12 mouse cellular contexts compared by ENCODE assay signal in the genomic region with DNA sequence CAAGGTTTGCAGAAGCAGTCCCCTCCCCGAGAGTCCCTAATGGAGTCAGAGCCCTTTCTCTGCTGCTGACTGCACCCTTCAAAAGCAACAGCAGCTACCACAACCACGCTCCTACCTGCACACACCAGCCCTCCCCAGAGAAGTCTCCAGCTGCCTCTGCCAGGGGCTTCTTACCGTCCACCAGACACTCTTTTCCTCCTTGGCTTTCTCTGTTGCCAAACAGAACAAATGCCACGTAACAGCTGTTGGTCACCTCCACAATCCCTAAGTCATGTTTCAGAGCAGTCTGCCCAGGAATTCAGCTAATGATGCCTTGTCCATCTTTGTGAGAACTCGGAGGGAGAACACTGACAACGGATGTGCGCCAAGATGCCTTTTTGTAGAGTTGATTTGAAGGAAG.
DNase-seq lines count a peak whose midpoint lies in the region; ATAC-seq and TF ChIP-seq lines count a peak whose summit lies in the region.
"Had no signal": no experiment of that assay in that cellular context is flagged by ENCODE, and none has a peak within 500 bp of the region (broad histone marks: within the 10 kb centered on the region; RNA-seq: fewer than 3 reads in every experiment).

No protein-coding gene starts in this region.

- no peak for TF ChIP-seq CTCF in heart, adult 2 months (IDR thresholded peaks at IDR 0.05)

- peaks cover 48% of the 10 kb centered on the region for H3K4me1 ChIP-seq in heart, embryonic 13.5 days
- H3K4me1 ChIP-seq in forebrain, embryonic 10.5 days = peaks cover 95% of the 10 kb centered on the region
- peaks cover 93% of the 10 kb centered on the region for H3K4me1 ChIP-seq in hindbrain, embryonic 15.5 days (replicated peaks)
- peaks cover 8% of the 10 kb centered on the region for H3K4me1 ChIP-seq in heart, adult 2 months (ENCODE audit: control insufficient read depth, insufficient read depth, low read length)

- H3ac ChIP-seq in myocyte (ENCODE audit: control insufficient read depth, insufficient read length) = peak overlapping the region; percentile 44

- H3K27me3 ChIP-seq in heart, embryonic 13.5 days (replicated peaks) = no peaks in the 10 kb centered on the region
- no peaks in the 10 kb centered on the region for H3K27me3 ChIP-seq in forebrain, embryonic 10.5 days (ENCODE audit: poor library complexity, severe bottlenecking)
- H3K27me3 ChIP-seq in hindbrain, embryonic 15.5 days = no peaks in the 10 kb centered on the region
- H3K27me3 ChIP-seq in myocyte (ENCODE audit: control insufficient read depth, insufficient read depth, insufficient read length) = no peaks in the 10 kb centered on the region
- H3K27me3 ChIP-seq in heart, adult 2 months (ENCODE audit: control insufficient read depth, insufficient read depth, low read length) = no peaks in the 10 kb centered on the region

- no peak for ATAC-seq in heart, embryonic 13.5 days (ENCODE audit: extremely low read depth, insufficient number of reproducible peaks, low FRiP score, low TSS enrichment)
- ATAC-seq in hindbrain, embryonic 15.5 days (ENCODE audit: low FRiP score, low read depth) = no peak

- peaks cover 82% of the 10 kb centered on the region for H3K79me2 ChIP-seq in myocyte (ENCODE audit: control insufficient read depth, insufficient read depth)
- H3K79me2 ChIP-seq in heart, adult 2 months (replicated peaks; ENCODE audit: control insufficient read depth, insufficient read depth, low read length) = no peaks in the 10 kb centered on the region

- intact Hi-C loops in heart, postnatal 25 days (cut with DNase I) = no loop called here
- intact Hi-C loops in heart, adult 2 months (cut with DNase I) = loop anchor here (5.0 kb wide), 1 partner anchor 60 kb away; no protein-coding TSS in a partner anchor

- H3K27ac ChIP-seq in heart, embryonic 13.5 days (replicated peaks) = peak overlapping the region; percentile 34; the same call in 1 of the 2 replicates
- peak overlapping the region; percentile 94 for H3K27ac ChIP-seq in forebrain, embryonic 10.5 days
- H3K27ac ChIP-seq in hindbrain, embryonic 15.5 days (replicated peaks) = peak overlapping the region; percentile 67
- no peak overlapping the region; the same call in 1 of the 2 replicates for H3K27ac ChIP-seq in heart, adult 2 months
- H3K27ac ChIP-seq: macrophage had no signal

- no peaks in the 10 kb centered on the region for H3K9me3 ChIP-seq in heart, embryonic 13.5 days
- no peaks in the 10 kb centered on the region for H3K9me3 ChIP-seq in forebrain, embryonic 10.5 days
- H3K9me3 ChIP-seq in hindbrain, embryonic 15.5 days = no peaks in the 10 kb centered on the region

- H3K36me3 ChIP-seq in heart, embryonic 13.5 days = peaks cover 9% of the 10 kb centered on the region
- H3K36me3 ChIP-seq in forebrain, embryonic 10.5 days (replicated peaks) = peaks cover 46% of the 10 kb centered on the region
- peaks cover under 1% of the 10 kb centered on the region; the same call in 1 of the 2 replicates for H3K36me3 ChIP-seq in hindbrain, embryonic 15.5 days
- peaks cover 20% of the 10 kb centered on the region for H3K36me3 ChIP-seq in myocyte (ENCODE audit: control insufficient read depth, insufficient read depth)
- no peaks in the 10 kb centered on the region for H3K36me3 ChIP-seq in heart, adult 2 months (ENCODE audit: control insufficient read depth, insufficient read depth, low read length)

- TF ChIP-seq EP300 in heart, adult 2 months (IDR thresholded peaks at IDR 0.05; ENCODE audit: insufficient read depth, low read depth, low read length) = no peak

- no peak for DNase-seq in heart, postnatal 25 days (ENCODE audit: low spot score)
- DNase-seq in forebrain, embryonic 10.5 days (ENCODE audit: extremely low spot score, low spot score) = no peak
- no peak for DNase-seq in spleen, adult 18-20 months
- DNase-seq in embryo, embryonic 10.5 days (ENCODE audit: low spot score) = no peak
- DNase-seq in heart, adult 2 months = no peak
- DNase-seq: kidney, adult 11 months; liver; thymus, postnatal 25 days had no signal

- H3K9ac ChIP-seq in heart, embryonic 13.5 days = no peak overlapping the region; the same call in 1 of the 2 replicates
- H3K9ac ChIP-seq in hindbrain, embryonic 15.5 days = 0 out of 2 replicates have a peak overlapping the region, but pooled peaks have one; percentile 21
- no peak overlapping the region for H3K9ac ChIP-seq in heart, adult 2 months (ENCODE audit: low read depth, low read length)

- H3K4me3 ChIP-seq in heart, embryonic 13.5 days = no peak overlapping the region
- H3K4me3 ChIP-seq in forebrain, embryonic 10.5 days = peak overlapping the region; percentile 57
- 0 out of 2 replicates have a peak overlapping the region, but pooled peaks have one; percentile 1 for H3K4me3 ChIP-seq in hindbrain, embryonic 15.5 days
- H3K4me3 ChIP-seq in myocyte = peak overlapping the region; percentile 56
- no peak overlapping the region for H3K4me3 ChIP-seq in heart, adult 2 months

- H3K4me2 ChIP-seq in heart, embryonic 13.5 days = no peak overlapping the region
- peak overlapping the region; percentile 29 for H3K4me2 ChIP-seq in hindbrain, embryonic 15.5 days
- peak overlapping the region; percentile 92 for H3K4me2 ChIP-seq in myocyte (ENCODE audit: low read depth)

- TF ChIP-seq POLR2A in myocyte (IDR thresholded peaks at IDR 0.05; ENCODE audit: insufficient read length, low read depth) = no peak
- no peak for TF ChIP-seq POLR2A in heart, adult 2 months (IDR thresholded peaks at IDR 0.05; ENCODE audit: insufficient read depth, low read depth, low read length)

- WGBS in heart, embryonic 13.5 days = 76% methylated on average over 7 of the region's 7 CpGs
- WGBS in forebrain, embryonic 10.5 days = 78% methylated on average over 7 of the region's 7 CpGs
- 27% methylated on average over 7 of the region's 7 CpGs for WGBS in hindbrain, embryonic 15.5 days
- 73% methylated on average over 7 of the region's 7 CpGs for WGBS in heart, adult 2 months

TF ChIP-seq in myocyte, 11 proteins besides CTCF, POLR2A, EP300 and RAD21:
- peak; percentile 33 for TF ChIP-seq TCF12 (IDR thresholded peaks at IDR 0.05; ENCODE audit: insufficient read depth, poor library complexity, severe bottlenecking)
- no peak for TF ChIP-seq SRF (IDR thresholded peaks at IDR 0.05; ENCODE audit: control insufficient read depth, insufficient read length, low read depth)
- peak in 2 of 3 experiments; percentile 59 to 82 for TF ChIP-seq MYOG (IDR thresholded peaks at IDR 0.05; ENCODE audit: control insufficient read depth in 1 of 3, insufficient read depth in 1 of 3, insufficient read length in 2 of 3, low read depth in 2 of 3)
- TF ChIP-seq POLR2AphosphoS2 (IDR thresholded peaks at IDR 0.05; ENCODE audit: insufficient read length, low read depth) = peak; percentile 54
- no peak for TF ChIP-seq REST (IDR thresholded peaks at IDR 0.05; ENCODE audit: insufficient read depth, insufficient read length)
- peak in 2 of 3 experiments; percentile 65 to 68 for TF ChIP-seq MYOD1 (IDR thresholded peaks at IDR 0.05; ENCODE audit: control insufficient read depth in 1 of 3, insufficient read length in 2 of 3, low read depth in 2 of 3)
- peak; percentile 9 for TF ChIP-seq TCF3 (IDR thresholded peaks at IDR 0.05; ENCODE audit: insufficient read length, low read depth)

Comparison
In these comparisons a context has a peak if more than half of its experiments do, and no peak if none do; other contexts are left out.
1. H3K4me3 ChIP-seq: peak in forebrain, embryonic 10.5 days (single experiment), hindbrain, embryonic 15.5 days (single experiment) and myocyte (single experiment); none in heart, embryonic 13.5 days (single experiment) and heart, adult 2 months (single experiment).